Mouse (Mus musculus) C2C12 (cell line): ENCODE data around the gene Anxa4. TPM values are rescaled to one million over a fixed set of nuclear protein-coding genes. Genes with fewer than 3 reads are reported as not detected.
A peak's percentile ranks its signal among the peaks of the same experiment; 100 is the strongest.

ENCODE experiments used
- H3K27me3 ChIP-seq: one replicate; pipeline ENCODE4 v1.6.1; 2011; ENCODE audit not compliant: control insufficient read depth, insufficient read depth, insufficient read length
- H3K36me3 ChIP-seq: one replicate; pipeline ENCODE4 v1.6.1; 2011; ENCODE audit not compliant: control insufficient read depth, insufficient read depth
- H3K4me3 ChIP-seq: one replicate; pipeline ENCODE4 v1.5.1; 2011; ENCODE audit warnings: mild to moderate bottlenecking, control low read depth; ENCODE audit not compliant: poor library complexity, insufficient read depth, severe bottlenecking
- H3K79me2 ChIP-seq: one replicate; pipeline ENCODE4 v1.6.1; 2011; ENCODE audit not compliant: control insufficient read depth, insufficient read depth
- H3K79me3 ChIP-seq: one replicate; pipeline ENCODE4 v1.6.1; 2011; ENCODE audit warnings: low read depth, control low read depth
- H3ac ChIP-seq: one replicate; pipeline ENCODE3; 2011; ENCODE audit warnings: low read depth; ENCODE audit not compliant: control insufficient read depth, insufficient read length
- CEBPB ChIP-seq: IDR thresholded peaks from one replicate; pipeline ENCODE4 v1.6.1; 2011; ENCODE audit warnings: low read depth, mild to moderate bottlenecking, control low read depth, moderate library complexity
- CTCF ChIP-seq: IDR thresholded peaks from one replicate; pipeline ENCODE4 v1.5.1; 2011; ENCODE audit not compliant: control insufficient read depth, insufficient read depth, insufficient read length
- FOSL1 ChIP-seq: IDR thresholded peaks from one replicate; pipeline ENCODE4 v1.8.0; 2011; ENCODE audit warnings: mild to moderate bottlenecking, low read length; ENCODE audit not compliant: poor library complexity, insufficient read depth, severe bottlenecking
- MAX ChIP-seq: IDR thresholded peaks from one replicate; pipeline ENCODE4 v1.6.1; 2011; ENCODE audit warnings: mild to moderate bottlenecking, control low read depth
- MYOD1 ChIP-seq: IDR thresholded peaks from one replicate; pipeline ENCODE4 v1.6.1; 2011; ENCODE audit warnings: low read depth; ENCODE audit not compliant: control insufficient read depth, insufficient read length
- MYOG ChIP-seq: IDR thresholded peaks from one replicate; pipeline ENCODE4 v1.6.1; 2011; ENCODE audit not compliant: control insufficient read depth, insufficient read length; ENCODE audit errors: extremely low read depth
- USF1 ChIP-seq: IDR thresholded peaks from one replicate; pipeline ENCODE4 v1.6.1; 2011; ENCODE audit warnings: low read depth, mild to moderate bottlenecking, control low read depth, moderate library complexity
- polyA plus RNA-seq: library from polyadenylated mRNA; unstranded; fragments of >200 nt; fragmentation: generic; extraction: Trizol; gene quantifications from one replicate; pipeline ENCODE4 v1.2.1, GENCODE M21; 2012; ENCODE audit warnings: missing spikeins

Anxa4 gene
- polyA plus RNA-seq, 1 experiment: 93.0 TPM

DNA sequence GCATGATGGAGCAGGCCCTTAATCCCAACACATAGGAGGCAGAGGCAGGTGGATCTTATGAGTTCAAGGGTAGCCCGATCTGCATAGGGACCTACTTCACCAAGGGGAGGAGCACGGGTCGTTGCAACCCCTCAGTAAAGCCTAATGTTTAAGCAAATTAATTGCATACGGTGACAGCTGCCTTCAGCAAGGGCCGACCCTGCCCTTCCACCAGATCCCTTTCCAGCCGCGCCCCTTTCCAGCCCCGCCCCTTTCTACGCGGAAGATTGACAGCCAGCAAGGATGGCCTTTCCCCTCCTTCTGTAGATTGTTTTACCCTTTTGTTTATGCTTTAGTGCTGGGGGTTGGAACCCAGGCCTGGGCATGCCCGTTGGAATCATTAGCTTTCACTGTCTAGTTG is 8.0 kb upstream of the Anxa4 start:
- Histone ChIP-seq H3K27me3 (no peaks in the 10 kb centered on the region), H3K36me3 (no peaks in the 10 kb centered on the region), H3K79me2 (no peaks in the 10 kb centered on the region), H3ac (no peak overlapping the region), H3K79me3 (no peaks in the 10 kb centered on the region), H3K4me3 (no peak overlapping the region)
- TF ChIP-seq FOSL1: no peak
- TF ChIP-seq USF1: no peak
- no peak for TF ChIP-seq MYOG
- no peak for TF ChIP-seq MAX
- TF ChIP-seq CTCF: no peak
- TF ChIP-seq MYOD1: no peak
- no peak for TF ChIP-seq CEBPB

DNA sequence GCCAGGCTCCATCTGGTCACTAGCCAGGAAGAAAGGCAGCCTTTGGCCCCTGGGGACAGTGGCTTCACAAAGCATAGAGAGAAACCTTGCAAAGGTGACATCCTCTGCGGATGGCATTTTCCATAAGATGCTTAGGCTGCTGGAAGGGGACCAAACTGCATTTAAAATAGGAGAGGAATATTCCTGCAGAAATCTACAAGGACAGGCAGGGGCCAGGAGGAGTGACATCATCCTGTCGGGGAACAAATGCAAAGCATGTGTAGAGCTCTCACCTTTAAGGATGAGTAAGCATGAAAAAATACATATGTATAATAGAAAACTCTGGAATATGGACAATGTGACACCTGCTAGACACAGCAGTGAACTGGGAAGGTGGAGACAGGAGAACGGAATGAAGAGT is 7.1 kb upstream of the Anxa4 start:
- H3K79me2 ChIP-seq: no peaks in the 10 kb centered on the region
- no peaks in the 10 kb centered on the region for H3K79me3 ChIP-seq
- no peaks in the 10 kb centered on the region for H3K27me3 ChIP-seq
- TF ChIP-seq FOSL1: no peak
- no peak overlapping the region for H3K4me3 ChIP-seq
- H3K36me3 ChIP-seq: no peaks in the 10 kb centered on the region
- H3ac ChIP-seq: no peak overlapping the region

GRCm38 (mm10) chr6:86797455-86797854 is 4.1 kb upstream of the Anxa4 start:
- no peak overlapping the region for H3K4me3 ChIP-seq
- H3K27me3 ChIP-seq: no peaks in the 10 kb centered on the region
- H3K36me3 ChIP-seq: no peaks in the 10 kb centered on the region
- TF ChIP-seq MYOD1 (no peak), MAX (no peak), CTCF (no peak), MYOG (no peak), FOSL1 (no peak), CEBPB (no peak), USF1 (no peak)
- peaks cover 9% of the 10 kb centered on the region for H3K79me2 ChIP-seq
- H3K79me3 ChIP-seq: peaks cover 4% of the 10 kb centered on the region
- no peak overlapping the region for H3ac ChIP-seq

GRCm38 (mm10) chr6:86793957-86794356 is 573 bp upstream of the Anxa4 start:
- Histone ChIP-seq H3K4me3 (no peak overlapping the region), H3K36me3 (peaks cover 10% of the 10 kb centered on the region), H3K79me2 (peaks cover 44% of the 10 kb centered on the region), H3K79me3 (peaks cover 30% of the 10 kb centered on the region), H3ac (no peak overlapping the region), H3K27me3 (no peaks in the 10 kb centered on the region)
- TF ChIP-seq CEBPB: no peak
- no peak for TF ChIP-seq MYOG
- TF ChIP-seq MYOD1: peak; percentile 30

GRCm38 (mm10) chr6:86790351-86790943 is 2.9 kb downstream of the Anxa4 start:
- H3K27me3 ChIP-seq: no peaks in the 10 kb centered on the region
- no peak overlapping the region for H3K4me3 ChIP-seq
- TF ChIP-seq MYOG (no peak), FOSL1 (no peak), USF1 (no peak), MYOD1 (no peak), CTCF (no peak), CEBPB (no peak), MAX (no peak)

DNA sequence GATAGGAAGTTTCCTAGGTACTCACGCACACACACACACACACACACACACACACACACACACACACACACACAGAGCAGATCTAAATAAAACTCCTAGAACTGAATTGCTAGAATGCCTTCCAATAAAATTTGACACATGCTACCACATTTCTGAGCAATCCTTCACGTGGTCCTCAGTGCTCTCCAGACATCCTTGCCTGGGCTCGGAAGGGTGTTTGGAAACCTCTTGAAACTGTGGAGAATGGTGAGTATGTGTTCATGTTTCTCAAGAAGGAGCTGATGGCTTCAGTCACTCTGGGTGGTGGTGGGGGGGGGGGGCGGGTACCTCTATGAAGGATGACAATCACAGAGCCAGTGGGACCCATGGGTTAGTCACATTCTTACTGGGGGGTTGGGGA is 5.1 kb downstream of the Anxa4 start:
- Histone ChIP-seq H3K4me3 (no peak overlapping the region), H3K36me3 (peaks cover 17% of the 10 kb centered on the region), H3ac (no peak overlapping the region), H3K79me2 (peaks cover 79% of the 10 kb centered on the region), H3K79me3 (peaks cover 53% of the 10 kb centered on the region), H3K27me3 (no peaks in the 10 kb centered on the region)
- no peak for TF ChIP-seq USF1
- no peak for TF ChIP-seq MAX
- no peak for TF ChIP-seq CEBPB
- TF ChIP-seq FOSL1: no peak
- TF ChIP-seq MYOD1: no peak
- no peak for TF ChIP-seq CTCF
- TF ChIP-seq MYOG: no peak

More at GRCm38 (mm10) chr6:86790351-86790943, 2.9 kb downstream of the Anxa4 start:
- Histone ChIP-seq H3K36me3 (peaks cover 15% of the 10 kb centered on the region), H3ac (no peak overlapping the region), H3K79me3 (peaks cover 50% of the 10 kb centered on the region), H3K79me2 (peaks cover 78% of the 10 kb centered on the region)

GRCm38 (mm10) chr6:86786545-86786944 is 6.8 kb downstream of the Anxa4 start:
- H3K36me3 ChIP-seq: peaks cover 17% of the 10 kb centered on the region
- no peaks in the 10 kb centered on the region for H3K27me3 ChIP-seq
- TF ChIP-seq CEBPB: no peak
- TF ChIP-seq USF1: no peak
- no peak for TF ChIP-seq MYOG
- no peak for TF ChIP-seq FOSL1
- no peak for TF ChIP-seq MYOD1
- no peak overlapping the region for H3ac ChIP-seq
- H3K79me2 ChIP-seq: peaks cover 71% of the 10 kb centered on the region
- H3K79me3 ChIP-seq: peaks cover 44% of the 10 kb centered on the region
- no peak overlapping the region for H3K4me3 ChIP-seq
